Mouse (Mus musculus): ENCODE measurements around the gene Cd247. TPM values are rescaled to one million over a fixed set of nuclear protein-coding genes. Genes with fewer than 3 reads are reported as not detected.

Cd247 gene
- polyA plus RNA-seq, 1 experiment: not detected

DNA sequence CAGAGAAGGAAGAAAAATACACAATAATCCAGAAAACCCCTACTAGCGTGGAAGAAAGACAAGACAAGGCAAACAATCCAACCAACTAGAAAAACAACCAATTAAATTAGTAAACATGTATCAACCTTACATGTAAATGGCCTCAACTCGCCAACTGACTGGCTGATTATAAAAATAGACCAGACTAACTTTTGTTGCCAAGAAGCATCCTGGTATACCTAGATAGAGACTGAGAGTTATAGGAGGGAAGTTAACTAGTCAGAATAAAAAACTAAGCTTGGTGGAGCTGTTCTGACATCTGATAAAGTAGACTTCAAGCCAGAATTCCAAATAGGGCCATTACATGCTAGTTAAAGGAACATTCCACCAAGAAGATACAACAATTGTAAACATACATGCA, 136.7 kb downstream of the Cd247 start:
- H3K4me1 ChIP-seq (ENCODE audit: control insufficient read depth, insufficient read depth, low read length): no peaks in the 10 kb centered on the region

More for the DNA sequence above, 136.7 kb downstream of the Cd247 start:
- no peak for TF ChIP-seq CTCF (IDR thresholded peaks at IDR 0.05; ENCODE audit: low read depth, low read length)
- TF ChIP-seq POLR2A (IDR thresholded peaks at IDR 0.05; ENCODE audit: borderline replicate concordance, low read depth, low read length): no peak
- no peak overlapping the region for H3K27ac ChIP-seq (ENCODE audit: insufficient read depth, low read depth, low read length)
- no peak overlapping the region for H3K4me3 ChIP-seq (ENCODE audit: insufficient read depth, low read length)

Other genes starting within 250 kb of the Cd247 start
- 2.8 and 5.4 TPM in 2 replicates for gene Mpzl1, start 154.1 kb upstream of the Cd247 start, polyA plus RNA-seq (2012; ENCODE audit: insufficient read depth, insufficient read length, missing spikeins)
- 59.7 and 60.3 TPM in 2 replicates for gene Rcsd1, start 78.9 kb upstream of the Cd247 start, polyA plus RNA-seq (2012; ENCODE audit: insufficient read depth, insufficient read length, missing spikeins)
- gene Creg1, start 24.9 kb upstream of the Cd247 start, polyA plus RNA-seq (2012; ENCODE audit: insufficient read depth, insufficient read length, missing spikeins): 889 and 906 TPM in 2 replicates
- gene Pou2f1, start 214.0 kb downstream of the Cd247 start, polyA plus RNA-seq (2012; ENCODE audit: insufficient read depth, insufficient read length, missing spikeins): 10.0 and 12.3 TPM in 2 replicates

Data from bone marrow macrophage, adult 2 months (primary cell).